Mouse (Mus musculus): ENCODE measurements at regions not wholly inside any gene's neighbourhood (a gene's known extent, or its start where the extent isn't known, plus 50 kb on each side); places are given as distances from the start of the nearest gene placed in this dataset.

DNA sequence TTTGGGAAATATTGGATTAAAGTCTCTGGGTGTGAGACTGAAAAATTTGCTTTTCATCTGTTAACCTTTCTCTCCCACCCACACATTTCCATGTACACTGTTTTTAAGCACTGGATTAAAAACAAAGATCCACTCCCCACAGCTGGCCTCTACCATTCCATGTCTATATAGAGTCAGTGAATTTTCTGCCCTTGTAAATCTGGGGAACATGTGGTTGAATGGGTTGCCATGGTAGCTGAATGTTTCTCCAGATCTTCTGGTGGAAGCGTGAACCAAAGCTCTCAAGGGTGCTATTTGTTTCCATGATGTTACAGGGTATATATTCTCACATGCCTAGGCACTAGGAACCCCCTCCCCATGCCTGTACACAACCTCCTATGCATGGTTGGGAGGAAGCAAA is 326.4 kb upstream of the N6amt1 start:
- no peak for TF ChIP-seq CTCF (IDR thresholded peaks at IDR 0.05)
- TF ChIP-seq POLR2A (IDR thresholded peaks at IDR 0.05; ENCODE audit: insufficient read depth, low read depth, low read length): no peak
- no peak for TF ChIP-seq EP300 (IDR thresholded peaks at IDR 0.05; ENCODE audit: insufficient read depth, low read depth, low read length)

Data from heart, adult 2 months (tissue).